Comparison of ENCODE assay signal across 12 mouse cellular contexts in the genomic region with DNA sequence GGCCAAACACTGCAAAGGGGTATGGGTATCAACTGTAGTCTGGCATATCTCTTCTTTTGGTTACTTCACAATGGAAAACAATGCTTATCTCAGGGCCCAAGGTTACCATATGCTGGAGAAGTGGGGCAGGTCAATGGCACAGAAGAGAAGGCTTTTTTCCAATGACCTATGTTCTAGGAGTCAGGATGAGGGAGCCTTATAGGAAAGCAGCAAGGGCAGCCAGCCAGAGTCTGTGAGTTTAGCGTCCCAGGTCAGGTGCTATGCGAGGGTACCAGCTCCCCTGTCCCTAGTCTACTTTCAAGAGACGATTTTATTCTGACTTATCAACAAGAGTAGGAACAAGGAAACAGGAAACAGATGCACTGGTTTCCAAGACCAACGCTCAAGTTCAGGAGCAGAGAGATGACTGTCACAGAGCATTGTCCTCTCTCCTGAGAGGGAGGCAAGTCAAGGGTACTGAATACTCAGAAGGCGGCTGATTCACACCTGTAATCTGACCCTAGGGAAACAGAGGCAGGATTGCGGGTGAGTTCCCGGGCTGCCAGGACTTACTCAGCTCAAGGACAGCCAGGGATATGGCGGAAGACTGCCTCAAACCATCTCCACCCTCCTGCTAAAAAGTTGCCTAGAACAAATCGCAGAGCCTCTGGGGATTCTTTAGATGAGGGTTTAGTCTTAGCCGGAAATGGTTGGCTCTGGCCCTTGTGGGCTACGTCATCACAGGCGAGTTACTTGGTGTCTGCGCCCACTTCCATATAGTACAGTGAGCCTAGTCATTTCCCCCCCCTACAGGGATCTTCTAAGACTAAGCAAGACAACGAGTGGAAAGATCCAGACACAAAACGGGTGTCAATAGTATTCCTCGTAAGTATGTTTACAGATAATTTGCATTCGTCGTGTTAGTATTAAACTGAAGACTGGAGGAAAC. TPM values are rescaled to one million over a fixed set of nuclear protein-coding genes. Genes with fewer than 3 reads are reported as not detected.
DNase-seq lines count a peak whose midpoint lies in the region; ATAC-seq lines count a peak whose summit lies in the region.
"Had no signal": no experiment of that assay in that cellular context is flagged by ENCODE, and none has a peak within 500 bp of the region (broad histone marks: within the 10 kb centered on the region; RNA-seq: fewer than 3 reads in every experiment).

No protein-coding gene starts in this region.

- WGBS in embryonic facial prominence, embryonic 10.5 days = 83% methylated on average over 18 of the region's 18 CpGs

- H3K9me3 ChIP-seq in embryonic facial prominence, embryonic 10.5 days = no peaks in the 10 kb centered on the region; the same call in 1 of the 2 replicates
- H3K9me3 ChIP-seq: forebrain, embryonic 13.5 days; kidney, embryonic 15.5 days had no signal

- H3K27ac ChIP-seq in embryonic facial prominence, embryonic 10.5 days (replicated peaks) = no peak overlapping the region
- H3K27ac ChIP-seq: forebrain, embryonic 13.5 days; kidney, embryonic 15.5 days had no signal

- peaks cover 10% of the 10 kb centered on the region for H3K4me1 ChIP-seq in embryonic facial prominence, embryonic 10.5 days
- H3K4me1 ChIP-seq: forebrain, embryonic 13.5 days had no signal

- no peaks in the 10 kb centered on the region for H3K36me3 ChIP-seq in embryonic facial prominence, embryonic 10.5 days (replicated peaks)
- H3K36me3 ChIP-seq: kidney, embryonic 15.5 days had no signal

- peak; percentile 5 for DNase-seq in thymus, postnatal 4 days
- no peak for DNase-seq in thymus, postnatal 14 days
- peak; percentile 7 for DNase-seq in embryonic facial prominence, embryonic 10.5 days (ENCODE audit: low spot score)
- DNase-seq in cerebellum, adult 18-20 months = no peak
- no peak for DNase-seq in kidney, postnatal 14 days
- DNase-seq: cerebellum, adult 11 months; heart, adult 18-20 months had no signal

- no peaks in the 10 kb centered on the region for H3K27me3 ChIP-seq in embryonic facial prominence, embryonic 10.5 days (replicated peaks; ENCODE audit: low read depth, poor library complexity, severe bottlenecking)
- H3K27me3 ChIP-seq: forebrain, embryonic 13.5 days; kidney, embryonic 15.5 days had no signal

- H3K4me3 ChIP-seq in embryonic facial prominence, embryonic 10.5 days = no peak overlapping the region
- H3K4me3 ChIP-seq: forebrain, embryonic 13.5 days; kidney, embryonic 15.5 days had no signal

- peak; percentile 53 for ATAC-seq in megakaryocyte progenitor cell, adult 5-6 weeks (replicated peaks; ENCODE audit: poor library complexity)
- no peak for ATAC-seq in cerebellum, adult (ENCODE audit: insufficient number of reproducible peaks, low FRiP score, low TSS enrichment)
- ATAC-seq: forebrain, embryonic 13.5 days; hindbrain, embryonic 16.5 days had no signal

RNA-seq across cellular contexts. Expression of gene Nutf2-ps1, which starts 17.1 kb away (rescaled TPM):
- 567 and 585 TPM in 2 replicates for polyA plus RNA-seq in embryonic facial prominence, embryonic 10.5 days (2016; fragmentation: Nextera tagmentation; extraction: Ambion mirVana)
- 60.9 and 62.8 TPM in 2 replicates for total RNA-seq in megakaryocyte progenitor cell, adult 5-6 weeks (2015)
- total RNA-seq in megakaryocyte progenitor cell, adult 5-6 weeks (2017) = 141 and 174 TPM in 2 replicates

RNA-seq across cellular contexts. Expression of gene Smc3, which starts 28.4 kb away (rescaled TPM):
- 73.1 and 79.1 TPM in 2 replicates for polyA plus RNA-seq in embryonic facial prominence, embryonic 10.5 days (2016; fragmentation: Nextera tagmentation; extraction: Ambion mirVana)
- 131 and 140 TPM in 2 replicates for total RNA-seq in megakaryocyte progenitor cell, adult 5-6 weeks (2015)
- 109 and 155 TPM in 2 replicates for total RNA-seq in megakaryocyte progenitor cell, adult 5-6 weeks (2017)

RNA-seq across cellular contexts. Expression of gene Dusp5, which starts 42.9 kb away (rescaled TPM):
- 6.9 and 7.8 TPM in 2 replicates for polyA plus RNA-seq in embryonic facial prominence, embryonic 10.5 days (2016; fragmentation: Nextera tagmentation; extraction: Ambion mirVana)
- 6.8 and 7.1 TPM in 2 replicates for total RNA-seq in megakaryocyte progenitor cell, adult 5-6 weeks (2015)
- total RNA-seq in megakaryocyte progenitor cell, adult 5-6 weeks (2017) = 3.4 and 6.0 TPM in 2 replicates

Comparison
In these comparisons a context has a peak if more than half of its experiments do, and no peak if none do; other contexts are left out.
1. DNase-seq: peak in thymus, postnatal 4 days (single experiment) and embryonic facial prominence, embryonic 10.5 days (single experiment); none in thymus, postnatal 14 days (single experiment), cerebellum, adult 18-20 months (0 of 2) and kidney, postnatal 14 days (single experiment).